Mouse (Mus musculus) heart, postnatal 10 days (tissue): ENCODE measurements around the gene Srgap1. TPM values are rescaled to one million over a fixed set of nuclear protein-coding genes. Genes with fewer than 3 reads are reported as not detected.

Experiments used
- DNase-seq, 2 experiments: peaks; one replicate each; pipeline ENCODE4 v3.0.0; 2021
- intact Hi-C: fragments of 180-260 bp; cut with DNase I; formaldehyde crosslinking; loops from one replicate; pipeline ENCODE4 v1.15.1; 2025
- total RNA-seq, 2 experiments: library from RNA; stranded (reverse); gene quantifications; 2 replicates each; pipeline ENCODE4 v1.2.3; 2021

The Srgap1 gene
- total RNA-seq, 2 experiments from 2014 or later, result 8.2 to 8.4 TPM

GRCm38 (mm10) chr10:121897835-121898370 is 149.2 kb downstream of the Srgap1 start:
- no peak for DNase-seq
- intact Hi-C loops, result loop anchor here (5.0 kb wide), 2 partner anchors 41 to 61 kb away; no protein-coding TSS in a partner anchor

- intact Hi-C loops, result no loop called here
- DNase-seq, result no peak
Measured at GRCm38 (mm10) chr10:121891390-121892067, 155.6 kb downstream of the Srgap1 start.

- intact Hi-C loops, result no loop called here
- DNase-seq, result no peak
Measured at GRCm38 (mm10) chr10:121890061-121890460, 157.1 kb downstream of the Srgap1 start.

GRCm38 (mm10) chr10:121886805-121887204 is 160.3 kb downstream of the Srgap1 start:
- DNase-seq, result peak in 1 of 2 experiments; percentile 20

GRCm38 (mm10) chr10:121885512-121886218 is 161.4 kb downstream of the Srgap1 start:
- DNase-seq, result no peak
- intact Hi-C loops, result no loop called here

More at GRCm38 (mm10) chr10:121886805-121887204, 160.3 kb downstream of the Srgap1 start:
- intact Hi-C loops, result no loop called here

GRCm38 (mm10) chr10:121882461-121882860 is 164.7 kb downstream of the Srgap1 start:
- DNase-seq, result no peak
- intact Hi-C loops, result no loop called here

GRCm38 (mm10) chr10:121878855-121879254 is 168.3 kb downstream of the Srgap1 start:
- intact Hi-C loops, result no loop called here
- DNase-seq, result no peak

GRCm38 (mm10) chr10:121877906-121878305 is 169.2 kb downstream of the Srgap1 start:
- intact Hi-C loops, result no loop called here
- no peak for DNase-seq

GRCm38 (mm10) chr10:121873063-121873489 is 174.0 kb downstream of the Srgap1 start:
- intact Hi-C loops, result no loop called here
- no peak for DNase-seq

- intact Hi-C loops, result no loop called here
- peak; percentile 56 to 72 for DNase-seq
Measured at GRCm38 (mm10) chr10:121869941-121870340, 177.2 kb downstream of the Srgap1 start.

GRCm38 (mm10) chr10:121868255-121868654 is 178.9 kb downstream of the Srgap1 start:
- no peak for DNase-seq
- intact Hi-C loops, result no loop called here

GRCm38 (mm10) chr10:121865503-121866239 is 181.4 kb downstream of the Srgap1 start:
- intact Hi-C loops, result no loop called here
- no peak for DNase-seq

- intact Hi-C loops, result no loop called here
- no peak for DNase-seq
Measured at GRCm38 (mm10) chr10:121860924-121861323, 186.2 kb downstream of the Srgap1 start.

GRCm38 (mm10) chr10:121859803-121860571 is 187.1 kb downstream of the Srgap1 start:
- intact Hi-C loops, result loop anchor here (5.0 kb wide), 1 partner anchor 37 kb away; no protein-coding TSS in a partner anchor
- DNase-seq, result no peak

GRCm38 (mm10) chr10:121858911-121859310 is 188.2 kb downstream of the Srgap1 start:
- DNase-seq, result no peak
- intact Hi-C loops, result loop anchor here (5.0 kb wide), 1 partner anchor 38 kb away; no protein-coding TSS in a partner anchor

GRCm38 (mm10) chr10:121858086-121858485 is 189.0 kb downstream of the Srgap1 start:
- intact Hi-C loops, result loop anchor here (5.0 kb wide), 1 partner anchor 39 kb away; no protein-coding TSS in a partner anchor
- no peak for DNase-seq

- intact Hi-C loops, result loop anchor here (5.0 kb wide), 1 partner anchor 41 kb away; no protein-coding TSS in a partner anchor
- no peak for DNase-seq
Measured at GRCm38 (mm10) chr10:121855863-121856446, 191.2 kb downstream of the Srgap1 start.

- no peak for DNase-seq
- intact Hi-C loops, result no loop called here
Measured at GRCm38 (mm10) chr10:121853385-121853808, 193.7 kb downstream of the Srgap1 start.

GRCm38 (mm10) chr10:121849496-121849895 is 197.6 kb downstream of the Srgap1 start:
- no peak for DNase-seq
- intact Hi-C loops, result no loop called here

- no peak for DNase-seq
- intact Hi-C loops, result no loop called here
Measured at GRCm38 (mm10) chr10:121845677-121846076, 201.4 kb downstream of the Srgap1 start.
